Mouse (Mus musculus): Measurements from ENCODE around the gene Olfr1385.
"Not testable (repeated sequence)": the region's sequence is repeated elsewhere in the genome, so short reads cannot be mapped to it uniquely, and the experiment has no call there.

Gene Olfr1385

DNA sequence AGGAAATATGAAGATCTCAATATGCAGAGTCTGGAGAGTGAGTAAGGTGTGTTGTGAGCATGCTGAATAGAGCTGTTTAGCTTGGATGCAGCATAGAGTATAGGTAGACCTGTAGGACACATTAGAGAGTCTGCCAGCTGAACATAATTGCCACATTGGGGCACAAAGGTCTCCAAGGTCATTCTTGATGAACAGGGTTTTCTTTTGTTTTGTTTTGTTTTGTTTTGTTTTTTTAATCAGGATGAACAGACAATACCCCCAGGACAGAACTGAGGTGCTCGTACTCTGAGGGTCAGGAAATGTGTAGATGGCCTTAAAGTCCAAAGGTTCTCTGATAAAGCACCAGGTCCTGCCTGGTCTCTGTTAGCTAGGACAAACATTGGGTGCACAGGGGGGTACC lies at the start of gene Olfr1385:
TSS of gene Olfr1385 (plus strand) at position 301 of the 400 bp plus-strand sequence.
- DNase-seq = not testable (repeated sequence)

DNA sequence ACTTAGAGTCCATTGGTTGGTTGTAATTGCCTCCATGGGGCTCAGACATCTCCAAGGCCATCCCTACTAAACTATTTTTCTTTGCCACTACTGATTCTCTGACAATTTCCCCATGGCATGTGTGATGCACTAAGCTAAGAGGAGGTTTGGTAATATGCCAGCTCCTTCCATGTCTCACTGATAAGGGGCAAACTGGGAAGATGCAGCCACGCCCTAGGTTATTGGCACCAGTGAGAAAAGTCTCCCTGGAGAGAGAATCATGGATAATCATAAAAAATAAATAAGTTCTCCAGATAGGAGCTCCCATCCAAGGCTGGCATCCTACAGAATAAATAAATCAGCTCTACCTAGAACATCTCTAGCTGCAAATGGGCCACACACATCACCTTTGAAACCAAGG lies 33.8 kb upstream of the Olfr1385 start, which contains the start of gene Olfr1387:
TSS of gene Olfr1387 (plus strand) at position 301 of the 400 bp plus-strand sequence.
- no peak for DNase-seq

DNA sequence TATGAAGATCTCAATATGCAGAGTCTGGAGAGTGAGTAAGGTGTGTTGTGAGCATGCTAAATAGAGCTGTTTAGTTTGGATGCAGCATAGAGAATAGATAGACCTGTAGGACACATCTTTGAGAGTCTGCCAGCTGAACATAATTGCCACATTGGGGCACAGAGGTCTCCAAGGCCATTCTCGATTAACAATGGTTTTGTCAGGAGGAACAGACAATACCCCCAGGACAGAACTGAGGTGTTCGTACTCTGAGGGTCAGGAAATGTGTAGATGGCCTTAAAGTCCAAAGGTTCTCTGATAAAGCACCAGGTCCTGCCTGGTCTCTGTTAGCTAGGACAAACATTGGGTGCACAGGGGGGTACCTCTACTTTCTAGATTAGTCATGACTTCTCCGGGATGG lies 24.1 kb upstream of the Olfr1385 start, which contains the start of gene Olfr1386:
TSS of gene Olfr1386 (plus strand) at position 301 of the 400 bp plus-strand sequence.
- DNase-seq = not testable (repeated sequence)

DNA sequence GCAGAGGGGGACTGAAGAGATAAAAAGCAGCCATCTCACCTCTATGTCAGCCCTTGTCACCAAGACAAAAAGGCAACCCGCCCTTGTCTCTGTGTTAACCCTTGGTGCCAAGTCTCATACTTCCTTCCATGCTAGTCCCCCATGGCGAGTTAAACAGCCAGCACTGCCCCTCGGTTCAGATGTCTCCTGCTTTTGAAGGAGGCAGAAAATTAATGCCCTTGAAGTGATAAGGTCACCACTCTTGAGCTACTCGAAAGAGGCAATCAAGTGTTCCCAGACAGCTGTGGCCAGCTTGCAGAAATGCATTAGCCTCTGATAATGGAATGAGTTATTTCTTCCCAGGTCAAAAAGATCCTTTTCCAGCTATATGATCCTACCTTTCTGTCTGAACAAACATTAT lies 2.9 kb upstream of the Olfr1385 start:
- no peak for DNase-seq

- no peak for DNase-seq
Observed at GRCm38 (mm10) chr11:49518086-49518485, 29.2 kb downstream of the Olfr1385 start.

GRCm38 (mm10) chr11:49519348-49519747 lies 30.5 kb downstream of the Olfr1385 start, which contains the start of gene Olfr1383:
Olfr1383 (plus strand) TSS chr11:49519648.
- DNase-seq = no peak

DNA sequence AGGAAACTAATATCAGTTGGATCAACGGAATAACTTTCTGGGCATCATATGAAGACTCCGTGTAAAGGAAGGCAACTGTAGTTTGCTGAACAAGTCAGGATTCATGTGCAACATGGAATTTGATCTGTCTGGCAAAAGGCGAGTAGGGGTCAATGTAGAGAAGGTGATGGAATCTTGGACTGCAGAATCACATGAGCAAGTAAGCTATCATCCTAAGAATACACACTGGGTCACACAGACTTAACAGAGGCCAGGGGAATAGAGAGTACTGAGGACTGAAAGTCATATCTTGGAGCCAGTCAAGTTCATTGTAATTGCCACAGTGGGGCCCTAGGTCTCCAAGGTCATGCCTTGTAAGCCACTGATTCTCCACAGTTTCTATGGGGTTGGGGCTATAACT lies 39.1 kb downstream of the Olfr1385 start, which contains the start of gene Olfr1382:
TSS of gene Olfr1382 (plus strand) at position 301 of the 400 bp plus-strand sequence.
- no peak for DNase-seq

- no peak for DNase-seq
Observed at GRCm38 (mm10) chr11:49532761-49533160, 43.9 kb downstream of the Olfr1385 start.

GRCm38 (mm10) chr11:49536631-49537030 lies 47.8 kb downstream of the Olfr1385 start:
- DNase-seq = not testable (repeated sequence)

DNA sequence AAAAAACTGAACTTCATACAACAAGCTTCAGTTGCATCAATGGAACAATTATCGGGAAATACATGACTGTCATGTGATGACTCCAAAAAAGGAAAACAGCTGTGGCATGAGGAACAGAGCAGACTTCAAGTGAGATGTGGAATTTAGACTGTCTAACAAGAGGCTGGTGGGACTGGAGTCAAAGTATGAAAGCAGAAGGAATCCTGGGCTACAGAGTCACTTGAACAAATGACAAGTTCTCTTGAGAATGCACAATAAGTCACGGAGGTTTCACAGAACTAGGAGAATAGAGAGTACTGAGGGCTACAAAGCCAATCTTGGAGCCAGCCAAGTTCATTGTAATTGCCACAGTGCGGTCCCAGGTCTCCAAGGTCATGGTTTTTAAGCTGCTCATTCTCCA lies 54.3 kb downstream of the Olfr1385 start, which contains the start of gene Olfr1381:
TSS of gene Olfr1381 (plus strand) at position 301 of the 400 bp plus-strand sequence.
- not testable (repeated sequence) for DNase-seq
